Mouse (Mus musculus) cortical plate, adult 2 months (tissue): ENCODE measurements around the gene Rnase11. TPM values are rescaled to one million over a fixed set of nuclear protein-coding genes. Genes with fewer than 3 reads are reported as not detected.
A peak's percentile ranks its signal among the peaks of the same experiment; 100 is the strongest.
"Not testable (repeated sequence)": the region's sequence is repeated elsewhere in the genome, so short reads cannot be mapped to it uniquely, and the experiment has no call there.

Experiments
- H3K27ac ChIP-seq: fragments of 200-500 bp; 2 replicates; pipeline ENCODE4 v1.5.1; 2012; ENCODE audit warnings: low read length, control low read depth, inconsistent platforms; ENCODE audit not compliant: insufficient read depth
- H3K4me1 ChIP-seq: fragments of 200-500 bp; 2 replicates; pipeline ENCODE4 v1.6.1; 2011; ENCODE audit warnings: low read length; ENCODE audit not compliant: control insufficient read depth, insufficient read depth
- H3K4me3 ChIP-seq: fragments of 200-500 bp; 2 replicates; pipeline ENCODE4 v1.5.1; 2011; ENCODE audit warnings: mild to moderate bottlenecking, low read length, control low read depth; ENCODE audit not compliant: insufficient read depth
- CTCF ChIP-seq: fragments of 200-500 bp; IDR thresholded peaks from 2 replicates; pipeline ENCODE4 v1.5.1; 2011; ENCODE audit warnings: mild to moderate bottlenecking, control low read depth, low read length; ENCODE audit not compliant: insufficient read depth; ENCODE audit errors: extremely low read depth
- POLR2A ChIP-seq: fragments of 200-500 bp; IDR thresholded peaks from 2 replicates; pipeline ENCODE4 v1.6.1; 2011; ENCODE audit warnings: mild to moderate bottlenecking, low read length, control low read depth; ENCODE audit not compliant: insufficient read depth; ENCODE audit errors: extremely low read depth
- polyA plus RNA-seq: library from polyadenylated mRNA; depleted of rRNA; stranded (reverse); fragments of >200 nt; gene quantifications from 2 replicates; pipeline ENCODE4 v1.2.3, GENCODE M21; 2012; rRNA removed

Gene Rnase11
- polyA plus RNA-seq, 1 experiment, result not detected

- Histone ChIP-seq H3K4me3 (no peak overlapping the region), H3K4me1 (no peaks in the 10 kb centered on the region), H3K27ac (no peak overlapping the region)
- no peak for TF ChIP-seq POLR2A
- TF ChIP-seq CTCF, result no peak
Measured at GRCm38 (mm10) chr14:51023457-51023856, 26.5 kb downstream of the Rnase11 start.

- no peak overlapping the region for H3K4me3 ChIP-seq
- H3K27ac ChIP-seq, result no peak overlapping the region
- TF ChIP-seq CTCF, result no peak
- no peak for TF ChIP-seq POLR2A
- no peaks in the 10 kb centered on the region for H3K4me1 ChIP-seq
Measured at GRCm38 (mm10) chr14:51017256-51017655, 32.7 kb downstream of the Rnase11 start.

- no peak overlapping the region for H3K27ac ChIP-seq
- no peak overlapping the region for H3K4me3 ChIP-seq
- no peak for TF ChIP-seq CTCF
- TF ChIP-seq POLR2A, result no peak
Measured at GRCm38 (mm10) chr14:51015780-51016179, 34.2 kb downstream of the Rnase11 start.

GRCm38 (mm10) chr14:51014724-51015123 lies 35.2 kb downstream of the Rnase11 start:
- not testable (repeated sequence) for H3K27ac ChIP-seq, H3K4me1 ChIP-seq, H3K4me3 ChIP-seq

More at GRCm38 (mm10) chr14:51015780-51016179, 34.2 kb downstream of the Rnase11 start:
- H3K4me1 ChIP-seq, result no peaks in the 10 kb centered on the region

GRCm38 (mm10) chr14:51009572-51009971 lies 40.4 kb downstream of the Rnase11 start:
- Histone ChIP-seq H3K4me3 (no peak overlapping the region), H3K4me1 (peaks cover 2% of the 10 kb centered on the region; the same call in 1 of the 2 replicates), H3K27ac (no peak overlapping the region; the same call in 1 of the 2 replicates)
- TF ChIP-seq CTCF (no peak), POLR2A (no peak)

- Histone ChIP-seq H3K27ac (peak overlapping the region; percentile 15; the same call in 1 of the 2 replicates), H3K4me3 (no peak overlapping the region), H3K4me1 (peaks cover 2% of the 10 kb centered on the region; the same call in 1 of the 2 replicates)
- TF ChIP-seq CTCF, result no peak
- TF ChIP-seq POLR2A, result no peak
Measured at GRCm38 (mm10) chr14:51008781-51009180, 41.2 kb downstream of the Rnase11 start.

- H3K27ac ChIP-seq, result peak overlapping the region; percentile 66; the same call in 1 of the 2 replicates
Measured at GRCm38 (mm10) chr14:51007914-51008713, 41.8 kb downstream of the Rnase11 start.

GRCm38 (mm10) chr14:51007152-51007801 lies 42.7 kb downstream of the Rnase11 start, which contains the start of gene Rnase10:
TSS of gene Rnase10 (plus strand) at chr14:51007751.
- no peak within 1 kb of the TSS for H3K4me3 ChIP-seq
- H3K4me1 ChIP-seq, result peaks cover 2% of the 10 kb centered on the region; the same call in 1 of the 2 replicates
- TF ChIP-seq CTCF (no peak), POLR2A (no peak)
- H3K27ac ChIP-seq, result peak within 1 kb of the TSS; percentile 66; the same call in 1 of the 2 replicates

More at GRCm38 (mm10) chr14:51007914-51008713, 41.8 kb downstream of the Rnase11 start:
- Histone ChIP-seq H3K4me1 (peaks cover 2% of the 10 kb centered on the region; the same call in 1 of the 2 replicates), H3K4me3 (no peak overlapping the region)
- TF ChIP-seq POLR2A, result no peak
- no peak for TF ChIP-seq CTCF

Other genes with a start within 250 kb of the Rnase11 start
- not detected in 2 replicates for gene Ccnb1ip1, start 242.4 kb downstream of the Rnase11 start, polyA plus RNA-seq
- gene Parp2, start 242.3 kb downstream of the Rnase11 start, polyA plus RNA-seq, result 49.2 and 58.6 TPM in 2 replicates
- 4.4 and 4.6 TPM in 2 replicates for gene Tep1, start 179.6 kb downstream of the Rnase11 start, polyA plus RNA-seq
- gene Klhl33, start 152.7 kb downstream of the Rnase11 start, polyA plus RNA-seq, result 4.1 and 5.1 TPM in 2 replicates
- gene Osgep, start 125.3 kb downstream of the Rnase11 start, polyA plus RNA-seq, result 61.2 and 62.6 TPM in 2 replicates
- 57.6 and 62.4 TPM in 2 replicates for gene Apex1, start 125.2 kb downstream of the Rnase11 start, polyA plus RNA-seq
- 169 and 177 TPM in 2 replicates for gene Pip4p1, start 119.3 kb downstream of the Rnase11 start, polyA plus RNA-seq
- gene Pnp, start 119.1 kb downstream of the Rnase11 start, polyA plus RNA-seq, result 29.3 and 31.3 TPM in 2 replicates
- gene Gm49342, start 105.6 kb downstream of the Rnase11 start, polyA plus RNA-seq, result 24.8 and 28.5 TPM in 2 replicates
- 0.87 and 1.4 TPM in 2 replicates for gene Pnp2, start 94.2 kb downstream of the Rnase11 start, polyA plus RNA-seq
- gene Rnase10, start 42.4 kb downstream of the Rnase11 start, polyA plus RNA-seq, result 0.08 and 0.19 TPM in 2 replicates
- 0.08 TPM in 1 of 2 replicates, not detected in the other for gene Rnase9, start 8.3 kb downstream of the Rnase11 start, polyA plus RNA-seq
- gene Rnase12, start 7.5 kb upstream of the Rnase11 start, polyA plus RNA-seq, result 0.30 TPM in 1 of 2 replicates, not detected in the other
- not detected in 2 replicates for gene Olfr750, start 24.3 kb upstream of the Rnase11 start, polyA plus RNA-seq
- gene Rnase4, start 40.9 kb upstream of the Rnase11 start, polyA plus RNA-seq, result 31.6 and 34.1 TPM in 2 replicates
- gene Ang, start 41.0 kb upstream of the Rnase11 start, polyA plus RNA-seq, result 6.9 and 8.1 TPM in 2 replicates
- gene Eddm3b, start 64.3 kb upstream of the Rnase11 start, polyA plus RNA-seq, result not detected in 2 replicates
- 0.50 and 0.68 TPM in 2 replicates for gene Rnase6, start 73.7 kb upstream of the Rnase11 start, polyA plus RNA-seq
- 2.2 and 2.4 TPM in 2 replicates for gene Rnase1, start 96.6 kb upstream of the Rnase11 start, polyA plus RNA-seq
- gene Rnase2b, start 112.1 kb upstream of the Rnase11 start, polyA plus RNA-seq, result not detected in 2 replicates
- not detected in 2 replicates for gene Ang2, start 149.0 kb upstream of the Rnase11 start, polyA plus RNA-seq
- gene Ear14, start 153.2 kb upstream of the Rnase11 start, polyA plus RNA-seq, result not detected in 2 replicates
- not detected in 2 replicates for gene Rnase2a, start 205.9 kb upstream of the Rnase11 start, polyA plus RNA-seq